Mouse (Mus musculus) fibroblast of lung, adult 2 months (primary cell): ENCODE measurements around the gene Slc9a3r2.

Source experiments
- DNase-seq: peaks from one replicate; pipeline ENCODE4 v3.0.0-alpha.2; 2011; ENCODE audit warnings: low read depth

Slc9a3r2 gene

DNA sequence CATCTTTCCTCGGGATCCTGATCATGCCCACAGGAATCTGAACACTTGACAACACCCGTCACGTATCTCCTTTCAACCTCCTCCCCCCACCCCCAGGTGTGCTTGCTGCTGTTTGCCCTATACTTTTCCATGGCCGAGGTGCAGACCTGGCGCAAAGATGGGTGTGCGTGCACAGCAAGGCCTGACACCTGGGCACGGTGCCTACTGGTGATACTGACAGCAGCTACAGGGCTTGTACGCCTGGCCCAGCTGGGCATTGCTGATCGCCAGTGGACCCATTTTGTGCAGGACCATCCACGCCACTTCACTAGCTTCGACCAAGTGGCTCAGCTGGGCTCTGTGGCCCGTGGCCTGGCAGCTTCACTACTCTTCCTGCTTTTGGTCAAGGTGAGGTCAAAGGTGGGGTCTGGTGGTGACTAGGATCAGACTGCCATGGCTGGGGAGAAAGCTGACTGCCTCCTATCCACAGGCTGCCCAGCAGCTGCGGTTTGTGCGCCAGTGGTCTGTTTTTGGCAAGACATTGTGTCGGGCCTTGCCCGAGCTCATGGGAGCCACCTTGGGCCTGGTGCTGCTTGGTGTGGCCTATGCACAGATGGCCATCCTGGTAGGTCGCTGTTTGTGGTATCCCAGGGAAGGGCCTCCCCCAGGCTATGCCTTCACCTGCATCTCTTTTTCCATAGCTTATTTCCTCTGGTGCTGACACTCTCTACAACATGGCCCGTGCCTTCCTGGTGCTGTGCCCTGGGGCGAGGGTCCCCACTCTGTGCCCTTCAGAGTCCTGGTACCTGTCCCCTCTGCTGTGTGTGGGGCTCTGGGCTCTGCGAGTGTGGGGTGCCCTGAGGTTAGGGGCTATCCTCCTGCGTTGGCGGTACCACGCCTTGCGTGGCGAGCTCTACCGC is 55.9 kb downstream of the Slc9a3r2 start:
- DNase-seq, result no peak

DNA sequence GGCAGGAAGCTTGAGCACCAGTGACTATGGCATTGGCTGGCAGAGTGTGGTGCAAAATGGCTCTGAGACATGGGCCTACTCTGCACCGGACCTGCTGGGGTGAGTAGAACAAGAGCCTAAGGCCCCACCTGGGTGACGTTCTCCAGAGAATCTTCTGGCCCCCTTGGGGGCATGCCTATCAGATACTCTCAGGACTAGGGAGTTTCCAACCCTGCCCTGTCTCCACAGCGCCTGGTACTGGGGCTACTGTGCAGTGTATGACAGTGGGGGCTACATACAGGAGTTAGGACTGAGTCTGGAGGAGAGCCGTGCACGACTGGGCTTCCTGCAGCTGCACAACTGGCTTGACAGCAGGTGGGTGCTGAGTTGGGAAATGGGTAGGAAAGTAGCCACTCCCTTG is 56.9 kb downstream of the Slc9a3r2 start:
- no peak for DNase-seq

DNA sequence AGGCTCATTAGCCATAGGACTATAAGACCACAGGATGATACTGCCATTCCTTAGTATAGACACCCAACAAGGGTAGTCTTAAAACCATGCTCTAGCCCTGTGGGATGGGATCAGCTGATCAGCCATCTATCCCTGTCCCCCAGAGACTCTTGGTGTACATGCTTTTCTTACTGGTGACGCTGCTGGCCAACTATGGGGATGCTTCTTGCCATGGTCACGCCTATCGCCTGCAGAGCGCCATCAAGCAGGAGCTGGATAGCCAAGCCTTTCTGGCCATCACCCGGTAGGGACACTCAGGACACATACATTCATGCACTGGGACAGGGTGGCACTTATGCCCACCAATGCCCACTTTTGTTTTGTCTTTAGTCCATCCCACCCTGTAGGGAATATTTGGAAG is 58.4 kb downstream of the Slc9a3r2 start:
- no peak for DNase-seq

DNA sequence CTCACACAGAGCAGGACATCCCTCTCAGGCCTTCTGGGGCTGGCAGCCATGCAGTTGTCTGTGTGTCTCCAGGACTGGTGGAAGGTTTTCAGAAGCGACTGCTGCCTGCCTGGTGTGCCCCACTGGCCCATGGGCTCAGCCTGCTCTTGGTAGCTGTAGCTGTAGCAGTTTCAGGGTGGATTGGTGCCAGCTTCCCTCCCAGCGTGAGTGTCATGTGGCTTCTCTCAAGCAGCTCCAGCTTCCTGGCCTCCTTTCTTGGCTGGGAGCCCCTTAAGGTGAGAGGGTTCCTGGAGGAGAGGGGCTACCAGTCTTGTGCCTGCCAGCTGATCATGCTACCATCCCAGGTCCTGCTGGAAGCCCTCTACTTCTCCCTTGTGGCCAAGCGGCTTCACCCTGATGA is 59.2 kb downstream of the Slc9a3r2 start:
- DNase-seq, result no peak
